Comparison of ENCODE assay signal across 30 mouse cellular contexts in genomic region chr7:37743350-37743749, GRCm38 (mm10). TPM values are rescaled to one million over a fixed set of nuclear protein-coding genes. Genes with fewer than 3 reads are reported as not detected.
A peak's percentile ranks its signal among the peaks of the same experiment; 100 is the strongest.
DNase-seq lines count a peak whose midpoint lies in the region; ATAC-seq lines count a peak whose summit lies in the region.
"Had no signal": no experiment of that assay in that cellular context is flagged by ENCODE, and none has a peak within 500 bp of the region (broad histone marks: within the 10 kb centered on the region; RNA-seq: fewer than 3 reads in every experiment).

No protein-coding gene starts in this region.

- no peak overlapping the region for H3K4me3 ChIP-seq in embryonic facial prominence, embryonic 11.5 days (ENCODE audit: low read depth, low read length)
- no peak overlapping the region for H3K4me3 ChIP-seq in embryonic facial prominence, embryonic 10.5 days
- H3K4me3 ChIP-seq in heart, embryonic 15.5 days = no peak overlapping the region
- H3K4me3 ChIP-seq in hindbrain, embryonic 13.5 days = no peak overlapping the region
- no peak overlapping the region for H3K4me3 ChIP-seq in hindbrain, embryonic 16.5 days (ENCODE audit: low read length)
- H3K4me3 ChIP-seq: embryonic facial prominence, embryonic 13.5 days; erythroblast, embryonic 14.5 days; forebrain, embryonic 12.5 days; forebrain, embryonic 15.5 days; gastrocnemius, adult 2 months; hindbrain, embryonic 10.5 days; intestine, embryonic 15.5 days; kidney, embryonic 15.5 days had no signal

- no peak overlapping the region for H3K9ac ChIP-seq in embryonic facial prominence, embryonic 11.5 days (replicated peaks; ENCODE audit: low read length)
- H3K9ac ChIP-seq in heart, embryonic 15.5 days = no peak overlapping the region
- H3K9ac ChIP-seq in hindbrain, embryonic 13.5 days = no peak overlapping the region
- no peak overlapping the region for H3K9ac ChIP-seq in hindbrain, embryonic 16.5 days (ENCODE audit: low read depth, low read length)
- H3K9ac ChIP-seq: embryonic facial prominence, embryonic 13.5 days; forebrain, embryonic 12.5 days; forebrain, embryonic 15.5 days; hindbrain, embryonic 14.5 days; intestine, embryonic 15.5 days; kidney, embryonic 15.5 days had no signal

- H3K36me3 ChIP-seq in embryonic facial prominence, embryonic 11.5 days (replicated peaks; ENCODE audit: control insufficient read depth, insufficient read depth, low read depth, low read length) = no peaks in the 10 kb centered on the region
- no peaks in the 10 kb centered on the region for H3K36me3 ChIP-seq in embryonic facial prominence, embryonic 10.5 days (replicated peaks)
- H3K36me3 ChIP-seq in heart, embryonic 15.5 days = no peaks in the 10 kb centered on the region
- H3K36me3 ChIP-seq in hindbrain, embryonic 13.5 days = no peaks in the 10 kb centered on the region
- H3K36me3 ChIP-seq in hindbrain, embryonic 16.5 days (ENCODE audit: control insufficient read depth, insufficient read depth, low read length) = no peaks in the 10 kb centered on the region
- H3K36me3 ChIP-seq: embryonic facial prominence, embryonic 13.5 days; forebrain, embryonic 15.5 days; G1E; intestine, embryonic 15.5 days; kidney, embryonic 15.5 days had no signal

- no peaks in the 10 kb centered on the region for H3K27me3 ChIP-seq in embryonic facial prominence, embryonic 11.5 days (ENCODE audit: control insufficient read depth, insufficient read depth, low read length)
- 0 out of 2 replicates have a peak, but pooled peaks cover 9% of the 10 kb centered on the region for H3K27me3 ChIP-seq in embryonic facial prominence, embryonic 10.5 days (replicated peaks; ENCODE audit: low read depth, poor library complexity, severe bottlenecking)
- peaks cover 6% of the 10 kb centered on the region; the same call in 1 of the 2 replicates for H3K27me3 ChIP-seq in heart, embryonic 15.5 days
- no peaks in the 10 kb centered on the region for H3K27me3 ChIP-seq in hindbrain, embryonic 13.5 days
- no peaks in the 10 kb centered on the region for H3K27me3 ChIP-seq in hindbrain, embryonic 16.5 days (replicated peaks; ENCODE audit: control insufficient read depth, insufficient read depth, low read length)
- H3K27me3 ChIP-seq: CH12.LX; forebrain, embryonic 15.5 days; intestine, embryonic 15.5 days; Patski had no signal

- no peak overlapping the region for H3K27ac ChIP-seq in embryonic facial prominence, embryonic 11.5 days (replicated peaks; ENCODE audit: low read depth, low read length)
- H3K27ac ChIP-seq in embryonic facial prominence, embryonic 10.5 days (replicated peaks) = no peak overlapping the region
- H3K27ac ChIP-seq in heart, embryonic 15.5 days = no peak overlapping the region
- H3K27ac ChIP-seq in hindbrain, embryonic 13.5 days = peak overlapping the region; percentile 52; the same call in 1 of the 2 replicates
- no peak overlapping the region for H3K27ac ChIP-seq in hindbrain, embryonic 16.5 days (ENCODE audit: low read depth, low read length)
- H3K27ac ChIP-seq: embryonic facial prominence, embryonic 13.5 days; forebrain, embryonic 12.5 days; forebrain, embryonic 15.5 days; gastrocnemius, adult 2 months; intestine, embryonic 15.5 days; kidney, embryonic 15.5 days had no signal

- ATAC-seq in embryonic facial prominence, embryonic 11.5 days (replicated peaks; ENCODE audit: insufficient number of reproducible peaks, low FRiP score, low TSS enrichment, low read depth) = no peak
- no peak for ATAC-seq in heart, embryonic 15.5 days (replicated peaks; ENCODE audit: insufficient number of reproducible peaks, insufficient read depth, low FRiP score, low read depth)
- ATAC-seq in hindbrain, embryonic 13.5 days (ENCODE audit: low FRiP score) = no peak
- ATAC-seq in hindbrain, embryonic 16.5 days = no peak
- ATAC-seq: forebrain, embryonic 15.5 days; intestine, embryonic 15.5 days; Patski had no signal

- no peaks in the 10 kb centered on the region for H3K9me3 ChIP-seq in embryonic facial prominence, embryonic 11.5 days (replicated peaks; ENCODE audit: control insufficient read depth, low read length)
- H3K9me3 ChIP-seq in embryonic facial prominence, embryonic 10.5 days = no peaks in the 10 kb centered on the region
- H3K9me3 ChIP-seq in heart, embryonic 15.5 days (replicated peaks) = no peaks in the 10 kb centered on the region
- no peaks in the 10 kb centered on the region for H3K9me3 ChIP-seq in hindbrain, embryonic 13.5 days
- H3K9me3 ChIP-seq in hindbrain, embryonic 16.5 days (ENCODE audit: control insufficient read depth, low read length) = no peaks in the 10 kb centered on the region
- H3K9me3 ChIP-seq: embryonic facial prominence, embryonic 13.5 days; forebrain, embryonic 12.5 days; forebrain, embryonic 15.5 days; intestine, embryonic 15.5 days; kidney, embryonic 15.5 days had no signal

- no peaks in the 10 kb centered on the region; the same call in 1 of the 2 replicates for H3K4me1 ChIP-seq in embryonic facial prominence, embryonic 11.5 days (ENCODE audit: control insufficient read depth, insufficient read depth, low read length)
- peaks cover 51% of the 10 kb centered on the region for H3K4me1 ChIP-seq in embryonic facial prominence, embryonic 10.5 days
- H3K4me1 ChIP-seq in heart, embryonic 15.5 days (replicated peaks) = peaks cover 19% of the 10 kb centered on the region
- peaks cover 56% of the 10 kb centered on the region for H3K4me1 ChIP-seq in hindbrain, embryonic 13.5 days (replicated peaks)
- peaks cover 7% of the 10 kb centered on the region for H3K4me1 ChIP-seq in hindbrain, embryonic 16.5 days (ENCODE audit: control insufficient read depth, insufficient read depth, low read depth, low read length)
- H3K4me1 ChIP-seq: intestine, embryonic 15.5 days; kidney, embryonic 15.5 days had no signal

- WGBS in embryonic facial prominence, embryonic 11.5 days = 38% methylated on average over 8 of the region's 8 CpGs
- WGBS in embryonic facial prominence, embryonic 10.5 days = 51% methylated on average over 8 of the region's 8 CpGs
- WGBS in heart, embryonic 15.5 days = 39% methylated on average over 8 of the region's 8 CpGs
- 75% methylated on average over 8 of the region's 8 CpGs for WGBS in hindbrain, embryonic 13.5 days
- WGBS in hindbrain, embryonic 16.5 days = 75% methylated on average over 8 of the region's 8 CpGs

- peak; percentile 67 for DNase-seq in embryonic facial prominence, embryonic 11.5 days (ENCODE audit: low spot score)
- no peak for DNase-seq in embryonic facial prominence, embryonic 10.5 days (ENCODE audit: low spot score)
- no peak for DNase-seq in heart, postnatal 4 days
- DNase-seq in forelimb bud, embryonic 11.5 days (ENCODE audit: low read depth, low spot score) = peak; percentile 40
- no peak for DNase-seq in frontal cortex, postnatal 25 days (ENCODE audit: low spot score in 2 of 2)
- DNase-seq: adrenal gland, postnatal 25 days; B cell, adult 2 months; cerebellum, adult 18-20 months; cerebellum, adult 9-10 months; cerebellum, postnatal 14 days; gastrocnemius, adult 2 months; gastrocnemius, postnatal 14 days; heart, adult 11 months; heart, postnatal 10 days; kidney, adult 11 months; kidney, adult 8-10 months had no signal

- H3K4me2 ChIP-seq in embryonic facial prominence, embryonic 11.5 days (ENCODE audit: low read depth, low read length) = no peak overlapping the region
- 0 out of 2 replicates have a peak overlapping the region, but pooled peaks have one; percentile 25 for H3K4me2 ChIP-seq in heart, embryonic 15.5 days
- H3K4me2 ChIP-seq in hindbrain, embryonic 13.5 days = no peak overlapping the region
- H3K4me2 ChIP-seq in hindbrain, embryonic 16.5 days (ENCODE audit: low read length) = no peak overlapping the region
- H3K4me2 ChIP-seq: embryonic facial prominence, embryonic 13.5 days; forebrain, embryonic 12.5 days; forebrain, embryonic 15.5 days; hindbrain, embryonic 14.5 days; intestine, embryonic 15.5 days; kidney, embryonic 15.5 days had no signal

RNA-seq across cellular contexts. Expression of gene Zfp536, which starts 30.1 kb away (rescaled TPM):
- 9.1 and 9.9 TPM in 2 replicates for polyA plus RNA-seq in embryonic facial prominence, embryonic 11.5 days (2014; fragmentation: Nextera tagmentation; extraction: Ambion mirVana)
- 15.6 and 19.0 TPM in 2 replicates for polyA plus RNA-seq in embryonic facial prominence, embryonic 10.5 days (2016; fragmentation: Nextera tagmentation; extraction: Ambion mirVana)
- 4.8 and 4.9 TPM in 2 replicates for polyA plus RNA-seq in heart, embryonic 15.5 days (2015; fragmentation: Nextera tagmentation; extraction: Ambion mirVana)
- 10 to 100 TPM; 17.3 to 18.5 TPM for total RNA-seq in heart, postnatal 4 days (2021)
- polyA plus RNA-seq in hindbrain, embryonic 13.5 days (2015; fragmentation: Nextera tagmentation; extraction: Ambion mirVana) = 50.9 and 51.4 TPM in 2 replicates
- polyA plus RNA-seq in hindbrain, embryonic 16.5 days (2015; fragmentation: Nextera tagmentation; extraction: Ambion mirVana) = 28.5 and 31.0 TPM in 2 replicates
- total RNA-seq: CH12.LX had no signal
- polyA plus RNA-seq: erythroblast, embryonic 14.5 days; G1E had no signal

Comparison
In these comparisons a context has a peak if more than half of its experiments do, and no peak if none do; other contexts are left out.
1. DNase-seq: peak in embryonic facial prominence, embryonic 11.5 days (single experiment) and forelimb bud, embryonic 11.5 days (single experiment); none in embryonic facial prominence, embryonic 10.5 days (single experiment), heart, postnatal 4 days (single experiment) and frontal cortex, postnatal 25 days (0 of 2).